Mouse (Mus musculus) liver, postnatal 0 days (tissue): ENCODE results near the gene Lrrc32. TPM values are rescaled to one million over a fixed set of nuclear protein-coding genes. Genes with fewer than 3 reads are reported as not detected.

ENCODE experiments used
- ATAC-seq: fragments of 200-750 bp; cut with Nextera tagmentation; 2 replicates; pipeline ENCODE4 v1.8.0; 2017; ENCODE audit warnings: mild to moderate bottlenecking, moderate library complexity
- DNase-seq: peaks from one replicate; pipeline ENCODE4 v3.0.0-alpha.2; 2016
- H3K27ac ChIP-seq: fragments of 300-500 bp; sonication (generic); 2 replicates; pipeline ENCODE4 v1.5.1; 2014; ENCODE audit warnings: antibody characterized with exemption, moderate library complexity, mild to moderate bottlenecking, low read depth
- H3K27me3 ChIP-seq: fragments of 300-500 bp; sonication (generic); 2 replicates; pipeline ENCODE4 v1.6.1; 2014; ENCODE audit warnings: low read length, control low read depth, mixed read lengths; ENCODE audit not compliant: insufficient read depth
- H3K36me3 ChIP-seq: fragments of 300-500 bp; sonication (generic); replicated peaks from 2 replicates; pipeline ENCODE4 v1.6.1; 2014; ENCODE audit warnings: mild to moderate bottlenecking, control low read depth, low read length, moderate library complexity, mixed read lengths; ENCODE audit not compliant: insufficient read depth
- H3K4me1 ChIP-seq: fragments of 300-500 bp; sonication (generic); 2 replicates; pipeline ENCODE4 v1.6.1; 2014; ENCODE audit warnings: antibody characterized with exemption, mild to moderate bottlenecking, control low read depth; ENCODE audit not compliant: insufficient read depth
- H3K4me2 ChIP-seq: fragments of 300-500 bp; sonication (generic); 2 replicates; pipeline ENCODE4 v1.6.1; 2014; ENCODE audit warnings: low read depth, mild to moderate bottlenecking, low read length, moderate library complexity, mixed read lengths
- H3K4me3 ChIP-seq: fragments of 300-500 bp; sonication (generic); 2 replicates; pipeline ENCODE4 v1.5.1; 2014; ENCODE audit warnings: low read depth, low read length
- H3K9ac ChIP-seq: fragments of 300-500 bp; sonication (generic); replicated peaks from 2 replicates; pipeline ENCODE4 v1.6.1; 2014; ENCODE audit warnings: mild to moderate bottlenecking, moderate library complexity
- H3K9me3 ChIP-seq: fragments of 300-500 bp; sonication (generic); 2 replicates; pipeline ENCODE4 v1.6.1; 2016; ENCODE audit warnings: mild to moderate bottlenecking, control low read depth, low read length, mixed read lengths
- CTCF ChIP-seq: sonication (generic); IDR thresholded peaks from 2 replicates; pipeline ENCODE4 v1.5.1; 2016; ENCODE audit warnings: antibody characterized with exemption, low read depth
- EP300 ChIP-seq: IDR thresholded peaks from 2 replicates; pipeline ENCODE4 v1.6.1; 2016; ENCODE audit warnings: antibody characterized with exemption, low read depth, mild to moderate bottlenecking
- WGBS: fragments of 180-500 bp; shearing (Covaris S2); extraction: QIAGEN DNeasy Blood & Tissue Kit; methylation state at CpG from one replicate; pipeline ENCODE4 v1.1.7; 2014; ENCODE audit not compliant: insufficient replicate concordance; 5-methylcytosine and 5-hydroxymethylcytosine counted together
- polyA plus RNA-seq: library from polyadenylated mRNA; unstranded; fragments of >200 nt; fragmentation: Nextera tagmentation; extraction: Ambion mirVana; gene quantifications from 2 replicates; pipeline ENCODE4 v1.2.1, GENCODE M21; 2015

The Lrrc32 gene
- polyA plus RNA-seq, 1 experiment from 2014 or later: 6.2 TPM

DNA sequence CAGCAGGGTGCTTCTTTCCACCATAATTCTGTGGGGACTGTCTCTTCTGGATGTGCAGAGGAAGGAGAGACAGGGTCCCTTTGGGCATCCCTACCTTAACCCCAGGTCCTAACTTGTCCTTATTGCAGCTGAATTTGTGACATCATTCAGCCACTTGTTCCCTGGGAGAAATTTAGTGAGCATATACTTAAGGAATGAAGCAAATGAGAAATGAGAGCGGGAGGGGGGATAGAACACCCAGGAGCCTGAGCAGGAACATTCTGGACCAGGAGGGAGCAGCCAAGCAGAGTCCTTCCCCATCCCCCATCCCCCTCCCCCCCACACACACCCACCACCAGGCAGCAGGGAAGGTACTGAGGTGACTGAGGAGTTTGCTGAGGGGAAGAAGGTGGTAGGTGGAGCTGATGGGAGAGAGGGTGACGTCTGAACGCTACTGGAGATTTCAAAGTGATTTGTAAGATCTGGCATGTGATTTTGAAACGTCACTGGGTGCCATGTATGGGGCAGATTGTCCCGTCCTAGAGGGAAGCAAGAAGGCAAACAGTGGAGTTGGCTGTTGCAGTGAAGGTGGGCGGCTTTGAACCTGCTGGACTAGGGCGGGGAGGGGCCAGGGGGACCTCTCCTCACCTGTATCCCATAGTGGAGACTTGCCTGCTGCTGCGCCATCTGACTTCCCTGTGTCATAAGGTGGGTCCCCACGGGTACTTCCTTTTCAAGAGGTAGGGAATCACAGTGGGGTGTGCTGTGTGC is 2.5 kb downstream of the Lrrc32 start:
- Histone ChIP-seq H3K4me1 (peaks cover 26% of the 10 kb centered on the region), H3K27me3 (peaks cover 26% of the 10 kb centered on the region), H3K9me3 (no peaks in the 10 kb centered on the region), H3K4me2 (peak overlapping the region; percentile 70), H3K27ac (no peak overlapping the region), H3K4me3 (peak overlapping the region; percentile 55), H3K36me3 (no peaks in the 10 kb centered on the region), H3K9ac (0 out of 2 replicates have a peak overlapping the region, but pooled peaks have one; percentile 10)
- TF ChIP-seq CTCF (no peak), EP300 (no peak)
- DNase-seq (no peak), ATAC-seq (no peak)
- WGBS: 48% methylated on average over 9 of the region's 9 CpGs

- WGBS: 55% methylated on average over 5 of the region's 5 CpGs
- TF ChIP-seq EP300 (no peak), CTCF (no peak)
- DNase-seq (no peak), ATAC-seq (no peak)
- peaks cover 26% of the 10 kb centered on the region for H3K27me3 ChIP-seq
- peaks cover 26% of the 10 kb centered on the region for H3K4me1 ChIP-seq
- H3K9ac ChIP-seq: peak overlapping the region; percentile 34
- H3K9me3 ChIP-seq: no peaks in the 10 kb centered on the region
- no peak overlapping the region for H3K27ac ChIP-seq
- H3K36me3 ChIP-seq: no peaks in the 10 kb centered on the region
- peak overlapping the region; percentile 55 for H3K4me3 ChIP-seq
- peak overlapping the region; percentile 70 for H3K4me2 ChIP-seq
These were observed 3.2 kb downstream of the Lrrc32 start for GRCm38 (mm10) chr7:98492331-98492730.

GRCm38 (mm10) chr7:98493307-98493706 is 4.2 kb downstream of the Lrrc32 start:
- WGBS: 48% methylated on average over 2 of the region's 2 CpGs
- Histone ChIP-seq H3K9ac (no peak overlapping the region), H3K27me3 (peaks cover 26% of the 10 kb centered on the region), H3K4me3 (no peak overlapping the region), H3K36me3 (no peaks in the 10 kb centered on the region), H3K27ac (no peak overlapping the region), H3K4me2 (peak overlapping the region; percentile 70), H3K4me1 (peaks cover 26% of the 10 kb centered on the region), H3K9me3 (no peaks in the 10 kb centered on the region)
- no peak for ATAC-seq
- TF ChIP-seq CTCF: no peak
- no peak for TF ChIP-seq EP300
- no peak for DNase-seq

- Histone ChIP-seq H3K9ac (no peak overlapping the region; the same call in 1 of the 2 replicates), H3K36me3 (no peaks in the 10 kb centered on the region), H3K27me3 (peaks cover 19% of the 10 kb centered on the region), H3K4me1 (peaks cover 23% of the 10 kb centered on the region), H3K9me3 (no peaks in the 10 kb centered on the region), H3K4me3 (no peak overlapping the region), H3K27ac (no peak overlapping the region), H3K4me2 (peak overlapping the region; percentile 70; the same call in 1 of the 2 replicates)
- DNase-seq (no peak), ATAC-seq (no peak)
- WGBS: 46% methylated on average over 18 of the region's 18 CpGs
- no peak for TF ChIP-seq EP300
- TF ChIP-seq CTCF: peak; percentile 16; the same call in 1 of the 2 replicates
These were observed 4.9 kb downstream of the Lrrc32 start for GRCm38 (mm10) chr7:98493901-98494480.

DNA sequence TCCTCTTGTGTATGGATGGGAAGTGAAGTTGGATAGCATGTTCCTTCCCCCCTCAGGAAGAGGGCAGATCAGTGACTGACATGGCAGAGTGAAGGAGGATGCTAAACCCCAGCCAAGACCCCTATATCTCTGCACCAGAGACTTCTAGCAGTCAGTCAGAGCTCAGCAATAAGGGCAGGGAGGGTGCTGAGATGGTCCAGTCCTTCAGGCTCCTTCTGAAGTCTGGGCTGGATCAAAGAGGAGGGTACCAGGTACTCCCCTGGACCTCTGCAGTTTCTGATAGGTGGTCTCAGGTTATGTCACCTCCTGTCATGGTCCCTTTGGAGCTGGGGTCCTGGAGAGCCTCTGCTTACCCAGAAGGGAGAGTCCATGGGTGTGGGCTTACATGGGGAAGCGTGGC is 6.5 kb downstream of the Lrrc32 start:
- WGBS: 65% methylated on average over 1 of the region's 1 CpGs
- Histone ChIP-seq H3K9me3 (no peaks in the 10 kb centered on the region), H3K27ac (no peak overlapping the region), H3K4me3 (no peak overlapping the region), H3K36me3 (no peaks in the 10 kb centered on the region), H3K4me1 (peaks cover 16% of the 10 kb centered on the region; the same call in 1 of the 2 replicates), H3K27me3 (peaks cover 11% of the 10 kb centered on the region), H3K4me2 (no peak overlapping the region), H3K9ac (no peak overlapping the region)
- ATAC-seq (no peak), DNase-seq (no peak)
- TF ChIP-seq EP300: no peak
- TF ChIP-seq CTCF: no peak

GRCm38 (mm10) chr7:98497451-98497850 is 8.4 kb downstream of the Lrrc32 start:
- DNase-seq: no peak
- H3K36me3 ChIP-seq: no peaks in the 10 kb centered on the region
- no peak overlapping the region for H3K27ac ChIP-seq
- WGBS: 60% methylated on average over 5 of the region's 5 CpGs
- H3K4me3 ChIP-seq: no peak overlapping the region
- no peak overlapping the region for H3K4me2 ChIP-seq
- no peak for ATAC-seq
- no peak overlapping the region for H3K9ac ChIP-seq
- H3K27me3 ChIP-seq: 0 out of 2 replicates have a peak, but pooled peaks cover under 1% of the 10 kb centered on the region
- no peaks in the 10 kb centered on the region for H3K9me3 ChIP-seq
- no peak for TF ChIP-seq EP300
- TF ChIP-seq CTCF: no peak
- peaks cover 16% of the 10 kb centered on the region; the same call in 1 of the 2 replicates for H3K4me1 ChIP-seq
